Mouse (Mus musculus) CH12.LX (cell line): ENCODE measurements around the gene Abca2.

Experiments
- CHD1 ChIP-seq: IDR thresholded peaks from 2 replicates; pipeline ENCODE4 v1.6.1; 2012; ENCODE audit warnings: low read depth, low read length, improper control_type of control experiment, inconsistent platforms
- CTCF ChIP-seq, 2 experiments: IDR thresholded peaks in 1 of 2; conservative IDR thresholded peaks in 1 of 2; 2 replicates each; pipeline ENCODE4 v1.5.1; 2011 to 2012; ENCODE audit warnings: low read depth in 2 of 2, low read length in 2 of 2, improper control_type of control experiment in 1 of 2, inconsistent platforms in 1 of 2, mild to moderate bottlenecking in 1 of 2, moderate library complexity in 1 of 2
- E2F4 ChIP-seq: IDR thresholded peaks from 2 replicates; pipeline ENCODE4 v1.6.1; 2011; ENCODE audit warnings: low read depth, low read length, improper control_type of control experiment; ENCODE audit not compliant: insufficient replicate concordance
- ELF1 ChIP-seq: IDR thresholded peaks from 2 replicates; pipeline ENCODE4 v1.6.1; 2014; ENCODE audit warnings: low read depth, mild to moderate bottlenecking, inconsistent platforms, low read length, improper control_type of control experiment
- EP300 ChIP-seq: IDR thresholded peaks from 2 replicates; pipeline ENCODE4 v1.6.1; 2011; ENCODE audit warnings: low read length, improper control_type of control experiment
- MXI1 ChIP-seq: IDR thresholded peaks from 2 replicates; pipeline ENCODE4 v1.6.1; 2011; ENCODE audit warnings: mild to moderate bottlenecking, low read depth, low read length, improper control_type of control experiment
- POLR2A ChIP-seq: IDR thresholded peaks from 2 replicates; pipeline ENCODE4 v1.6.1; 2011; ENCODE audit warnings: low read depth, mild to moderate bottlenecking, improper control_type of control experiment, low read length
- TCF12 ChIP-seq: IDR thresholded peaks from 2 replicates; pipeline ENCODE4 v1.6.1; 2014; ENCODE audit warnings: low read depth, mild to moderate bottlenecking, inconsistent platforms, low read length, improper control_type of control experiment
- UBTF ChIP-seq: IDR thresholded peaks from 2 replicates; pipeline ENCODE4 v1.6.1; 2012; ENCODE audit warnings: low read depth, mild to moderate bottlenecking, inconsistent platforms, low read length, improper control_type of control experiment, moderate library complexity
- USF1 ChIP-seq: IDR thresholded peaks from 2 replicates; pipeline ENCODE4 v1.6.1; 2014; ENCODE audit warnings: low read depth, mild to moderate bottlenecking, inconsistent platforms, low read length, improper control_type of control experiment
- ZC3H11A ChIP-seq: IDR thresholded peaks from 2 replicates; pipeline ENCODE4 v1.6.1; 2012; ENCODE audit warnings: low read depth, mild to moderate bottlenecking, inconsistent platforms, low read length, improper control_type of control experiment

- TF ChIP-seq POLR2A (no peak), MXI1 (no peak), ZC3H11A (no peak), TCF12 (no peak), CHD1 (no peak), CTCF (conservative IDR thresholded peaks at IDR 0.05 in 1 of 2, IDR thresholded peaks at IDR 0.05 in 1 of 2; ENCODE audit: low read depth in 2 of 2, low read length in 2 of 2) (no peak), EP300 (no peak), ELF1 (no peak), USF1 (no peak), E2F4 (no peak), UBTF (no peak)
Measured at GRCm38 (mm10) chr2:25465256-25465655, 36.8 kb downstream of the Abca2 start.
